Mouse (Mus musculus) kidney, adult 18-20 months (tissue): ENCODE results near the gene Ppp1r35.
"Not testable (repeated sequence)": the region's sequence is repeated elsewhere in the genome, so short reads cannot be mapped to it uniquely, and the experiment has no call there.

Experiments
- DNase-seq: peaks from one replicate; pipeline ENCODE4 v3.0.0; 2021

The Ppp1r35 gene

GRCm38 (mm10) chr5:137778635-137779034, at the start of gene Ppp1r35:
Gene Ppp1r35, plus strand, starts transcription at chr5:137778849.
- peak; percentile 99 for DNase-seq

DNA sequence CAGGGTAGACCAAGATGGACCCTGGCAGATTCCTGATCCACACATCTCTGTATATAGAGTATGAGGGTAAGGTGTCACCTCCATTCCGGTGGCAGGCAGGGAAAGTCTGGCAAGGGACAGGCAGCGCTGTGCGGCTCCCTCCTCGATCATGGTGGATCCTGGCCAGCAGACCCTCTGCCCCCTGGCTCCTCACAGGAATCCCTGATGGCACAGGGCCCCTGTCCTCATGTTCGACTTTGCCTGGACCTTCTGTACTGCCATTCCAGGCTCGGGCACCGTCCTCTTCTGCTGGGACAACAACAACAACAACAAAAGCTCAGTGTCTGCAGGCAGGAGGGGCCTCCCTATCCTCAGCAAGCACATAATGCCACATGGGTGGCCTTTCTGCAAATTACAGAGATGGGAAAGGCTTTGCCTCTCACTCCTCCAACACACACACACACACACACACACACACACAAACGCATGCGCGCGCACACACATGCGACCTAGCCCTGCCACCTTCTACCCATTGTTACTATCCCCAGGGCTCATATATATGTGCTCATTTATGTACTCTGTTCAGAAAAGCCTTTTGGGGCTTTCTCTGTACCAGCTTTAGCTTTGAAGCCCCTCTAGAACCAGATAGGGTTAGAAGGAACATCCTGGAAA, 44.9 kb upstream of the Ppp1r35 start:
- DNase-seq, result no peak

DNA sequence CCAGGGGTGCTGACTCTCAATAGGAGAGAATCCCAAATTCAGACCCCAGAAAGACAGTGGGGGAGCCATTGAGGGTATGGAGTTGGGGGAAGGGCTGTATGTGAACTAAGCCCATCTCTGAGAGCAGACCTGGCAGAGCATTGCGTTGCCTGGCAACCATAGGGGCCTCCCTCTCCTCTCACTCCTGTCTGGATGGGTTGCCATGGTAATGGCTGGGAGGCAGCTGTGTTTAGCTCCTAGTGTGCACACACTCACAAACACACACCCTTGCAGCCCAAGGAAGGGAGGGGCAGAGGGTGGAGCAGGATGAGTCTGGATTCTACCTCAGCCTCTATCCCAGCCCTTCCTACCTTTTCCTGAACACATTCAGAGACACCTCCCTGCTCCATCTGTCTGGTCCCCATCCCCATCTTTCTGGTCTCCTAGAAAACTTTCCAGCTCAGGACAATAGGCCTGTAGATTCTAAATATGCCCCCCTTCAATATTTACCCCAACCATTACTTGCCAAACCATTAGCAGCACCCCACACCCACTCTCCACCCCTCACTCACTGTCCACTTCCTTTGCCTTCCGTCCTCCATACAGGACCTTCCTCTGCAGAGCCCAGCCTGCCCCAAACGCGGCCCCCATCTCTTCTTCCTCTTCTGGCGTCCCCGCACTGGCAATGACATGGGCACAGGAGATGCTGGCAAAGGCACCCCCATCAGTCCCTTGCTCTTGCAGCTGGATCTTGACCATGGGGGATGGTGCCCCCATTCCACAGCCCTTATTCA, 44.2 kb upstream of the Ppp1r35 start:
- DNase-seq, result no peak

DNA sequence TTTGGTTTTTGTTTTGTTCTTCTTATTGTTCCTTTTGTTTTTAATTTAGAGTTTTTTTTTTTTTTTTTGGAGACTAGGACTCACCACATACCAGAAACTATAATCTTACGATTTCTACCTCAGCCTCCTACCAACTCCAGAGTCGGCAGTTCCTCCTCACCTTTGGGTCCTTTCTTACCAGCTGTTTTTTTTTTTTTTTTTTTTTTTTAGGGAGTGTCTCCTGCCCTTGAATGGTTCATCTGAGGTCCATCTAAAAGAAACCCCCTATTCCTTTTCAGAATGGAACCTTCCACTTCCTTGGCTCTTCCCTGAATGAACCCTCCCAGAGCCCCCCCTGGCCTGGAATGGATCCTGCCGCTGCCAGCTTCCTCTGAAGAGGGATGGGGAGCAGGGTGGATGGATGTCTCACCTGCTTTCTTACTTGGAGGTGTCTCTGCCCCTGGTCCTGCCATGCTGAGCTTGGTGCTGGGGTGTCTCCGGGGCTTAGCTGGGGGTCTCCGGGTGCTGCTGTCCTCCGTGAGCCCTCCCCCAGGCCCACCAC, 41.2 kb upstream of the Ppp1r35 start:
- DNase-seq, result no peak

GRCm38 (mm10) chr5:137738516-137738915, 40.1 kb upstream of the Ppp1r35 start:
- no peak for DNase-seq

DNA sequence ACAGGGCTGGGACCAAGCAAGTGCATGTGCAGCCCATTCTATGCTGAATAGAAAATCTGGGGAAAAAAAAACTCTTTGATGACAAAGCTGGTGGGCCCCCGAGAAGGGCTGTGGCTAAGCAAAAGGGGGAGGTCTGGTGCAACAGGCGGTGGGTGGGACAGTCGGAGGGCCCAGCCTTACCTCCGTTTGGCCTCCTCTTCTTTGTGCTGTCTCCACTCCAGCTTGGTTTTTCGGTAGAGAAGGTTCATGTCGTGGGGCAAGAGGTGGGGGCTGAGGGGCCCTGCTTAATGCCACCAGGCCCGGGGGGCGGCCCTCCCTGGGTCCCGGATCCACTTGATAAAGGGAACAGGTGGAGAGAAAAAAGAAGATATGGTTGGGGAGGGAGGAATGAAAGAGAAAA, 39.2 kb upstream of the Ppp1r35 start:
- DNase-seq, result no peak

- DNase-seq, result no peak
These were observed 38.1 kb upstream of the Ppp1r35 start for GRCm38 (mm10) chr5:137740506-137740905.

DNA sequence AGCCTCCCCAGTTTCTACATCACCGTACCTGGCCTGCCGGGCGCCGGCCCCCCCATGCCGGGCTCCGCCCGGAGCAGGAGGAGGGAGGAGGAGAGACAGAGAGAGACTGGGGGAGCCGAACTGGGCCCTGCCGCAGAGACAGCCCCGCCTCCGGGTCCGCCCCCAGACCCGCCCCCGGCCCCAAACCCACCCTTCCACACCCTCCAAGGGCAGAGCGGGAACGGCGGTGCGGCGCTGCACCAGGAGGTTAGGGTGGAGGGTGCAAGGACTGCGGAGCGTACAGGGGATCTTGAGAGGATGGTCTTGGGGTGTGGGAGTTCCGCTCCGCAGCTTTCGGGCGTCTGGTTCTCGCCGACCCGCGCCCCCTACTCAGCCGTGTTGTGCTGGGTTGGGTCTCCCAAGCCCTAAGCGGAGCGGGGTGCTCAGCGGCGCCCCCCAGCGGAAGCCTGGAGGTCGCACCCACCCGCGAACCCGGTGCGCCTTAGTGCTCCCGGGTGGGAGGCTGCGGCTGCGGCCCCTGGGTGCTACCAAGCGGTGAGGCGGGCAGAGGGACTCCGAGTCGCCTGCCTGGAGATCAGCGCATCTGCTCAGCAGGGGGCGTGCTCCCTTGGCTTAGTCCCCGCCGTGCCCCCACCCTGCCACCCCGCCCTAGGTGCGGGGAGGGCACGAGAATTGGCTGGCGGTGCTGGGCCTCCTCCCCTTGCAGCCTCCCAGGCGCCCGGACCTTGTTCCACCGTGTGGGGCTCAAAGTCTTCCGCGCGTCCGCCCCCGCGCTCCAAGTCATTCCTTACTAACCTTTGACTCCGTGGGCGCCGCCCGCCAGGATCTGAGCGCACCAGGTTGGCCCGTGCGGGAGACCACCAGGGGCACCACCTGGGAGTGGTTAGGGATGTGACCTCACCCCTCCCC, 37.4 kb upstream of the Ppp1r35 start, which contains the start of gene Nyap1:
Gene Nyap1 (minus strand): TSS at position 585 of the 909 bp plus-strand sequence.
- DNase-seq, result peak; percentile 86

DNA sequence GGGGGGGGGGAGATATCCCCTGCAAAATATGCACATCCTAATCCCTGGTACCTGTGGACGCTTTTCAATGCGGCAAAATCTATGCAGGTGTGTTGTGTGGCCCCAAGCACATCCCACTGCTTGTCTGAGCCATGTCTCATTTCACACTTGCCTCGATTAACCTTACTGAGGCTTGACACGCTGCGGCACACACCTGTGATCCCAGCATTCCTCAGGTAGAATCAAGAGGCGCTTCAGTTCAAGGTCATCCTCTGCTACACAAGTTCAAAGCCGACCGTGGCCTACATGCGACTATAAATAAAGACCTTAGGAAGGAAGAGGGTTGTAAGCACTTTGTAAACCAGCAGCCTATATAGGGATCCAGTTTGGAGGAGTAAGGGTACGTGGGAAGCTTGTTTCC, 36.6 kb upstream of the Ppp1r35 start:
- DNase-seq, result no peak

DNA sequence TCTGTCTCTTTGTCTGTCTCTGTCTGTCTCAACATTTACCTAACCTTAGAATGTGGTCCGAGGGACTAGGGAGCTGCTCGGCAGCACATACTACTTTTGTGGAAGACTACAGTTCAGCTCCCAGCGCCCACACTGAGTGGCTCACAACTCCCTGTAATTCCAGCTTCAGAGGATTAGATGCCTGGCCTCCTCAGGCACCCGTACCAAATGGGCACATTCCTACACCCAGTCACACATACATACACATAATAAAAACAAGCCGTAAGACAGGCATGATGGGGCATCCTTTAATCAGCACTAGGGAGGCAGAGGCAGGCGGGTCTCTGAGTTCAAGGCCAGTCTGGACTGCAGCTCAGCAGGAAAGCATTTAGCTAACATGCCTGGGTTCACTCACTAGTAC, 35.8 kb upstream of the Ppp1r35 start:
- no peak for DNase-seq

GRCm38 (mm10) chr5:137744197-137744596, 34.5 kb upstream of the Ppp1r35 start:
- DNase-seq, result no peak

DNA sequence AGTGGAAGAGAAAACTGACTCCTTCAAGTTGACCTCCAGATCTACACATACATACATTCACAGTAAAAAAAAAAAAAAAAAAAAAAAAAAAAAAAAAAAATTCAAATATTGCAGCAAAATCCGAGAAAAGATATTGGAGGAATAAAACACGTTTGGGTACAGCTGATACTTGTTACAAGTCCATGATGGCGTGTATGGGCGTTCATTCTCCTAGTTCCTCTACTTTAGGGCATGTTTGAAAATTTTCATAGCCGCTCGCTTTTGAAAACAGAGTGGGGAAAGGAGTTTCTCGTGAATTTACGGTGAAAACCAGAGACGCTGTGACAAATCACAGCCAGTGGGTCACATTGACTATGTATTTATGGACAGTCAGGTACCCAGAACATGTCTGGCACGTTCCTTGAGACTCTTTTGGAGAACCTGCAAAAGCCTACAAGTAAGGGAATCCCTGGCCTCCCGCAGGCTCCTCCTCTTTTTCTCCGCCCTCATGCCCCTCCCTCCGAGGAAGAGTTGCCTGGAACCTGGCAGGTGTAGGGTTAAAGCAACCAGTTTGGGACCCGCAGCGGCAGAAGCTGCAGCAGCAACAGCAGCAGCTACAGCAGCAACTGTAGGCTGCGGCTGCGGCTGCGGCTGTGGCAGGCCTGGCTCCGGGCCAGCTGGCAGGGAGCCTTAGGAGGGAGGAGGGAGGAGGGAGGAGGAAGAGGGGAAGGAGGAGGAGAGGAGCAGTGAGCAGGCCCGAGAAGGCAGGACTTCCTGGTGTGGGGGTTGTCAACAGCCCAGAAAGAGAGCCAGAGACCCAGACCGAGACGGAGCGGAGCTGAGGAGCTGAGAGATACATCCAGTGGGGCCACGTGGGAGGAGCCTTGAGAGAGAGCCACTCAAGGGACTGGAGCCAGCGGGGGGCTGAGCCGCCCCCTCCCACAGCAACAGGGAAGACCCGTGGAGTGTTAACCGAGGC, 33.2 kb upstream of the Ppp1r35 start, which contains the start of gene Tsc22d4:
Gene Tsc22d4 (plus strand): TSS at position 517 of the 958 bp plus-strand sequence.
- DNase-seq, result peak; percentile 92

GRCm38 (mm10) chr5:137746282-137746850, 32.3 kb upstream of the Ppp1r35 start:
- peak; percentile 79 for DNase-seq

- no peak for DNase-seq
These were observed 31.8 kb upstream of the Ppp1r35 start for GRCm38 (mm10) chr5:137746851-137747325.

DNA sequence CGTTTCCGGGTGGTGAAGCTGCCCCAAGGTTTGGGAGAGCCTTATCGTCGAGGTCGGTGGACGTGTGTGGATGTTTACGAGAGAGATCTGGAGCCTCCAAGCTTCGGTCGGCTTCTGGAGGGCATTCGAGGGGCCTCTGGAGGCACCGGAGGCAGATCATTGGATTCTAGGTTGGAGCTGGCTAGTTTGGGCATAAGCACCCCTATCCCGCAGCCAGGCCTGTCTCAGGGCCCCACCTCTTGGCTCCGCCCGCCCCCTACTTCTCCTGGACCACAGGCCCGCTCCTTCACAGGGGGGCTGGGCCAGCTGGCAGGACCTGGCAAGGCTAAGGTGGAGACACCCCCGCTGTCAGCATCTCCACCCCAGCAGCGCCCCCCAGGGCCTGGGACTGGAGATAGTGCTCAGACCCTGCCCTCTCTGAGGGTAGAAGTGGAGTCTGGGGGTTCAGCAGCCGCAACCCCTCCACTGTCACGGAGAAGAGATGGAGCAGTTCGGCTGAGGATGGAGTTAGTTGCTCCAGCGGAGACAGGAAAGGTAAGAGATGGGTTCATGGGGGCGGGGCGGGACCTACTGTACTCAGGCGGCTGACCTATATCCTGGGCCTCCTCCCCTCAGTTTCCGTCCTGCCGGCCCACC, 31.2 kb upstream of the Ppp1r35 start:
- peak; percentile 50 for DNase-seq

GRCm38 (mm10) chr5:137748130-137748770, 30.4 kb upstream of the Ppp1r35 start:
- peak; percentile 31 for DNase-seq

DNA sequence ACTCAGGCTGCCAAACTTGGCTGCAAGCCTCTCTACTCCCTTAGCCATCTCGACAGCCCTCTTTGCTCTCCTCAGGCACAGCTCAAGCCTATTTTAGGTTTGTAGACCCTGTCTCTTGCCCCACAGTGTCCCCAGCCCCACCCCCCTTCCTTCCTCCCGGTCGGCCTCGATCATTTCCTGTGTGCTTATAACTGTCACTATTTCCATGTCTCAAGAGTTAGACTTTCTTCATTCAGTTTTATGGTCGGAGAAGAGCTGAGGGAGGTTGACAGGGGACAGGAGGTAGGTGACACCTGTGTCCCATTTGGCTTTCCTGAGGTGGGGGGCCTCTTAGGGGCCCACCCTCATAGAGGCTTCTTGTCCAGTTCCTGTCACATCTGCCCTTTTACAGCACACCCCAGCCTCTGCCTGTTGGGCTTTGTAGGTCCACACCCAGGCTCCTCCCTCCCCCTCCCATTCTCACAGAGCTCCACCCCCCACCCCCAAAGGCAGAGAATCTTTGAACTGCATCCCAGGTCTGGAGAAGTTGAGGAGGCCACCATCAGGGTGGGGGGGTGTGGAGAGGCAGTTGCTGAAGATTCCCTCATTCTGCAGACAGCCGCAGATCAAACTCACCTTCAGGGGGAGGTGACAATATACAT, 29.3 kb upstream of the Ppp1r35 start:
- DNase-seq, result no peak

DNA sequence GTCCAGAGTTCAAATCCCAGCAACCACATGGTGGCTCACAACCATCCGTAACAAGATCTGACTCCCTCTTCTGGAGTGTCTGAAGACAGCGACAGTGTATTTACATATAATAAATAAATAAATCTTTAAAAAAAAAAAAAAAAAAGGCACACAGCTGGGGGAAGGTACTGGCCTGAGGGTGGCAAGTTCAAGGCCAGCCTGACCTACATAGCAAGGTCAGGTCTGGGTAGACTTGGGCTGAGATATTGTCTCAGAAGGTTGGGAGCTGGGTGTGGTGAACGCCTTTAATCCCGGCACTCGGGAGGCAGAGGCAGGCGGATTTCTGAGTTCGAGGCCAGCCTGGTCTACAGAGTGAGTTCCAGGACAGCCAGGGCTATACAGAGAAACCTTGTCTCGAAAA, 28.4 kb upstream of the Ppp1r35 start:
- DNase-seq, result not testable (repeated sequence)

DNA sequence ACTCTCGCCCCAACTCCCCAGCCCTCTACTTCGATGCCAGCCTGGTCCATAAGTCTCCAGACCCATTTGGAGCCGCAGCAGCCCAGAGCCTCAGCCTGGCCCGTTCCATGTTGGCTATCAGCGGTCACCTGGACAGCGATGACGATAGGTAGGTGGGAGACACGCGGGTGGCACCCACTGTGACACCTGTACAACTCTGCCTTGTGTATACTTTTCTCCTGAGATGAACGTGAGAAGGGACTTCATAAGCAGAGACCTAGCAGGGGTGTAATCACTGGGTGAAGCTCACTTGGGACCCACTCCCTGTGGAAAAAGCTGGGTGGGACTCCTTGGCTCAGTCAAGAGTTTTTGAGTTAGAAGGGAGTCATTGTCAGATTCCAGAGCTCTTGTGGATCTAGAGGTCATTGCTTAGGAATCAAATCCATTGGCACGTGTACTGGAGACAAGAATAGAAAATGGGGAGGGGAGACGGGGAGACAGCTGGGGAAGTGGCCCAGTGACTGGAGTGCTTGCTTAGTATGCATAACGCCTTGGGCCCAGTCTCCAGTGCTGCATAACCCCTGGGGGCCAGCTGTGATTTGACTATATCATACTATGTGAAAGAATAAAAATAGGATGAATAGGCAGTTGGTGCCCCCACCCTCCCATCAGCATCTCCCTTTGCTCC, 27.3 kb upstream of the Ppp1r35 start:
- no peak for DNase-seq
